ENCODE assay signal across 13 mouse cellular contexts in the genomic region with DNA sequence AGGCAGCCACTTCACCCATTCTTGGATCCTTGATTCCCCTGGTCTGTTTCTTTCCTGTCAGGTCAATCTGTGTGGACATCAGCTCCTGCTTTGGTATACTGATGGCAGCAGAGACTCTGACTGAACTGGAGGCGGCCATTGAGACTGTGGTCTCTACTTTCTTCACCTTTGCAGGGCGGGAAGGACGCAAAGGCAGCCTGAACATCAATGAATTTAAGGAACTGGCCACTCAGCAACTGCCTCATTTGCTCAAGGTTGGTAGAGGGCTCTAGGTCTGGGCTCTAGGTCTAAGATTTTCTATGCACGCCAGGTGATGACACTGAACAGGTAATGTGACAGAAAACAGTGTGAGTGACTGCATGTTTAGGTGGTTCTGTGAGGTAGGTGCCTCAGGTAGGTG. TPM values are rescaled to one million over a fixed set of nuclear protein-coding genes. Genes with fewer than 3 reads are reported as not detected.
DNase-seq lines count a peak whose midpoint lies in the region; ATAC-seq and TF ChIP-seq lines count a peak whose summit lies in the region.
"Had no signal": no experiment of that assay in that cellular context is flagged by ENCODE, and none has a peak within 500 bp of the region (broad histone marks: within the 10 kb centered on the region; RNA-seq: fewer than 3 reads in every experiment).

No protein-coding gene starts in this region.

- H3K79me2 ChIP-seq in heart, adult 2 months (replicated peaks; ENCODE audit: control insufficient read depth, insufficient read depth, low read length), result no peaks in the 10 kb centered on the region; the same call in 1 of the 2 replicates
- no peaks in the 10 kb centered on the region for H3K79me2 ChIP-seq in CH12.LX (replicated peaks; ENCODE audit: control insufficient read depth, extremely low read depth, insufficient read depth, poor library complexity, severe bottlenecking)

- peak overlapping the region; percentile 84; the same call in 1 of the 2 replicates for H3K4me2 ChIP-seq in kidney, postnatal 0 days (ENCODE audit: low read length)
- H3K4me2 ChIP-seq in CH12.LX (ENCODE audit: insufficient read depth, low read depth, poor library complexity, severe bottlenecking), result peak overlapping the region; percentile 82
- peak overlapping the region; percentile 92 for H3K4me2 ChIP-seq in liver, embryonic 13.5 days
- H3K4me2 ChIP-seq in forebrain, embryonic 12.5 days, result no peak overlapping the region

- intact Hi-C loops in heart, adult 2 months (cut with DNase I), result no loop called here

- peak overlapping the region; percentile 33; the same call in 1 of the 2 replicates for H3K9ac ChIP-seq in heart, adult 2 months (ENCODE audit: low read depth, low read length)
- H3K9ac ChIP-seq in kidney, postnatal 0 days (ENCODE audit: low read depth, low read length), result no peak overlapping the region
- peak overlapping the region; percentile 78; the same call in 1 of the 2 replicates for H3K9ac ChIP-seq in CH12.LX (ENCODE audit: insufficient read depth, low read depth)
- no peak overlapping the region for H3K9ac ChIP-seq in liver, embryonic 13.5 days
- no peak overlapping the region for H3K9ac ChIP-seq in forebrain, embryonic 12.5 days

- dilution Hi-C loops in CH12.LX (cut with MboI; ENCODE audit: extremely low pct_ligation_motif_present, extremely low pct_unique_long_range_greater_than_20kb, low sequenced_read_pairs), result no loop called here

- H3K9me3 ChIP-seq in kidney, postnatal 0 days (replicated peaks; ENCODE audit: low read length), result no peaks in the 10 kb centered on the region
- H3K9me3 ChIP-seq in CH12.LX (replicated peaks; ENCODE audit: low read length), result no peaks in the 10 kb centered on the region
- H3K9me3 ChIP-seq in liver, embryonic 13.5 days (replicated peaks), result no peaks in the 10 kb centered on the region
- no peaks in the 10 kb centered on the region for H3K9me3 ChIP-seq in forebrain, embryonic 12.5 days
- H3K9me3 ChIP-seq: G1E had no signal

- peak overlapping the region; percentile 70 for H3K4me3 ChIP-seq in heart, adult 2 months
- H3K4me3 ChIP-seq in kidney, postnatal 0 days (replicated peaks; ENCODE audit: low read depth, low read length), result no peak overlapping the region
- H3K4me3 ChIP-seq in CH12.LX (replicated peaks in 1 of 3; ENCODE audit: low read depth in 2 of 3, low read length in 2 of 3, poor library complexity in 1 of 3), result no peak overlapping the region
- no peak overlapping the region for H3K4me3 ChIP-seq in liver, embryonic 13.5 days (replicated peaks)
- H3K4me3 ChIP-seq in forebrain, embryonic 12.5 days (replicated peaks), result no peak overlapping the region

- no peak for TF ChIP-seq EP300 in heart, adult 2 months (IDR thresholded peaks at IDR 0.05; ENCODE audit: insufficient read depth, low read depth, low read length)
- TF ChIP-seq EP300 in CH12.LX (IDR thresholded peaks at IDR 0.05; ENCODE audit: low read length), result no peak

- in situ Hi-C loops in CH12.LX (cut with MboI; ENCODE audit: low pct_ligation_motif_present, low pct_unique_long_range_greater_than_20kb, low sequenced_read_pairs), result no loop called here

- TF ChIP-seq RAD21 in CH12.LX (IDR thresholded peaks at IDR 0.05; ENCODE audit: low read depth, low read length), result no peak

- 94% methylated on average over 4 of the region's 4 CpGs for WGBS in heart, adult 2 months
- WGBS in kidney, postnatal 0 days, result 94% methylated on average over 4 of the region's 4 CpGs
- 75% methylated on average over 4 of the region's 4 CpGs for WGBS in liver, embryonic 13.5 days (ENCODE audit: insufficient replicate concordance)
- WGBS in forebrain, embryonic 12.5 days, result 86% methylated on average over 4 of the region's 4 CpGs

- no peak for TF ChIP-seq POLR2A in heart, adult 2 months (IDR thresholded peaks at IDR 0.05; ENCODE audit: insufficient read depth, low read depth, low read length)
- no peak for TF ChIP-seq POLR2A in CH12.LX (IDR thresholded peaks at IDR 0.05; ENCODE audit: low read depth, low read length)

- H3K36me3 ChIP-seq in heart, adult 2 months (ENCODE audit: control insufficient read depth, insufficient read depth, low read length), result peaks cover 12% of the 10 kb centered on the region
- H3K36me3 ChIP-seq in kidney, postnatal 0 days (ENCODE audit: insufficient read depth, low read length), result no peaks in the 10 kb centered on the region
- H3K36me3 ChIP-seq in CH12.LX (replicated peaks in 1 of 2; ENCODE audit: control insufficient read depth in 1 of 2, insufficient read depth in 1 of 2, low read length in 1 of 2), result peaks cover 2 to 26% of the 10 kb centered on the region in 2 experiments
- H3K36me3 ChIP-seq in liver, embryonic 13.5 days, result no peaks in the 10 kb centered on the region
- no peaks in the 10 kb centered on the region for H3K36me3 ChIP-seq in forebrain, embryonic 12.5 days (replicated peaks)

- ATAC-seq in kidney, postnatal 0 days (replicated peaks; ENCODE audit: low FRiP score, low read depth), result no peak
- ATAC-seq in liver, embryonic 13.5 days (ENCODE audit: low read depth), result no peak
- no peak for ATAC-seq in activated CD4-positive, CD25-positive, alpha-beta regulatory T cell, adult 4 months
- ATAC-seq in forebrain, embryonic 12.5 days (ENCODE audit: low FRiP score), result no peak

- H3K27ac ChIP-seq in heart, adult 2 months, result peak overlapping the region; percentile 95
- no peak overlapping the region for H3K27ac ChIP-seq in kidney, postnatal 0 days
- no peak overlapping the region for H3K27ac ChIP-seq in CH12.LX (ENCODE audit: insufficient read depth, low read depth)
- no peak overlapping the region for H3K27ac ChIP-seq in liver, embryonic 13.5 days
- H3K27ac ChIP-seq in forebrain, embryonic 12.5 days, result no peak overlapping the region

- no peak for DNase-seq in heart, adult 2 months
- no peak for DNase-seq in heart, adult 8-10 months (ENCODE audit: low spot score)
- no peak for DNase-seq in kidney, postnatal 0 days (ENCODE audit: low spot score)
- DNase-seq in kidney, adult 8-10 months, result no peak
- no peak for DNase-seq in CH12.LX (ENCODE audit: extremely low read depth)
- DNase-seq in liver, embryonic 13.5 days, result no peak
- DNase-seq: right cerebral cortex, postnatal 25 days; thymus, postnatal 4 days had no signal

- TF ChIP-seq CTCF in heart, adult 2 months (IDR thresholded peaks at IDR 0.05), result no peak
- TF ChIP-seq CTCF in kidney, postnatal 0 days (IDR thresholded peaks at IDR 0.05; ENCODE audit: low read depth), result no peak
- no peak for TF ChIP-seq CTCF in CH12.LX (conservative IDR thresholded peaks at IDR 0.05 in 1 of 2, IDR thresholded peaks at IDR 0.05 in 1 of 2; ENCODE audit: low read depth in 2 of 2, low read length in 2 of 2)

- no peaks in the 10 kb centered on the region for H3K27me3 ChIP-seq in heart, adult 2 months (ENCODE audit: control insufficient read depth, insufficient read depth, low read length)
- H3K27me3 ChIP-seq in kidney, postnatal 0 days (ENCODE audit: insufficient read depth, low read length), result no peaks in the 10 kb centered on the region
- H3K27me3 ChIP-seq in CH12.LX (replicated peaks), result no peaks in the 10 kb centered on the region
- peaks cover 8% of the 10 kb centered on the region; the same call in 1 of the 2 replicates for H3K27me3 ChIP-seq in liver, embryonic 13.5 days
- H3K27me3 ChIP-seq in forebrain, embryonic 12.5 days, result peaks cover 49% of the 10 kb centered on the region

- peaks cover 14% of the 10 kb centered on the region for H3K4me1 ChIP-seq in heart, adult 2 months (ENCODE audit: control insufficient read depth, insufficient read depth, low read length)
- peaks cover 16% of the 10 kb centered on the region for H3K4me1 ChIP-seq in kidney, postnatal 0 days (replicated peaks; ENCODE audit: insufficient read depth, low read length)
- peaks cover 9 to 18% of the 10 kb centered on the region in 2 experiments; a peak in 2 of 4 replicates for H3K4me1 ChIP-seq in CH12.LX (ENCODE audit: control insufficient read depth in 1 of 2, insufficient read depth in 2 of 2)
- peaks cover 29% of the 10 kb centered on the region for H3K4me1 ChIP-seq in liver, embryonic 13.5 days (replicated peaks)
- peaks cover 16% of the 10 kb centered on the region for H3K4me1 ChIP-seq in forebrain, embryonic 12.5 days

RNA-seq across cellular contexts. Expression of a gene that starts 1.6 kb away (rescaled TPM):
- 10 to 100 TPM; 28.3 to 29.6 TPM for total RNA-seq in heart, adult 2 months (2021)
- 56.7 and 78.0 TPM in 2 replicates for polyA plus RNA-seq in heart, adult 2 months (2012; rRNA removed)
- total RNA-seq in heart, adult 8-10 months (2022), result 10 to 100 TPM; 25.0 to 34.8 (median 27.8) TPM
- polyA plus RNA-seq in kidney, postnatal 0 days (2015; fragmentation: Nextera tagmentation; extraction: Ambion mirVana), result 72.2 and 78.5 TPM in 2 replicates
- 35.5 and 37.1 TPM in 2 replicates for total RNA-seq in CH12.LX (2012; rRNA removed)
- 37.1 and 41.6 TPM in 2 replicates for total RNA-seq in CH12.LX (2014; rRNA removed)
- 19.3 and 22.1 TPM in 2 replicates for polyA plus RNA-seq in CH12.LX (2012; ENCODE audit: insufficient read length, low read depth)
- 19.8 and 20.6 TPM in 2 replicates for polyA plus RNA-seq in liver, embryonic 13.5 days (2015; fragmentation: Nextera tagmentation; extraction: Ambion mirVana)
- polyA plus RNA-seq in activated CD4-positive, CD25-positive, alpha-beta regulatory T cell, adult 4 months (2017; shearing (Covaris generic)), result 100 to 1,000 TPM; 235 to 298 TPM
- 8.1 and 8.6 TPM in 2 replicates for polyA plus RNA-seq in forebrain, embryonic 12.5 days (2016; fragmentation: Nextera tagmentation; extraction: Ambion mirVana)

RNA-seq across cellular contexts. Expression of a gene that starts 1.6 kb away (rescaled TPM):
- total RNA-seq in heart, adult 2 months (2021), result 1,000 to 10,000 TPM in 1 of 2 experiments, 100 to 1,000 TPM in 1; 871 to 1,070 TPM
- 1,425 and 1,426 TPM in 2 replicates for polyA plus RNA-seq in heart, adult 2 months (2012; rRNA removed)
- total RNA-seq in heart, adult 8-10 months (2022), result 1,000 to 10,000 TPM; 1,071 to 1,219 (median 1,134) TPM
- polyA plus RNA-seq in kidney, postnatal 0 days (2015; fragmentation: Nextera tagmentation; extraction: Ambion mirVana), result 336 and 353 TPM in 2 replicates
- total RNA-seq in CH12.LX (2012; rRNA removed) (8.9 and 13.2 TPM in 2 replicates), CH12.LX (2014; rRNA removed) (2.6 and 3.8 TPM in 2 replicates)
- polyA plus RNA-seq in CH12.LX (2012; ENCODE audit: insufficient read length, low read depth), result 2.7 and 5.0 TPM in 2 replicates
- polyA plus RNA-seq in liver, embryonic 13.5 days (2015; fragmentation: Nextera tagmentation; extraction: Ambion mirVana), result 14.7 and 16.0 TPM in 2 replicates
- polyA plus RNA-seq in activated CD4-positive, CD25-positive, alpha-beta regulatory T cell, adult 4 months (2017; shearing (Covaris generic)), result 1 to 10 TPM; 5.6 to 6.6 TPM
- polyA plus RNA-seq in forebrain, embryonic 12.5 days (2016; fragmentation: Nextera tagmentation; extraction: Ambion mirVana), result 5.1 and 7.0 TPM in 2 replicates

RNA-seq across cellular contexts. Expression of a gene that starts 6.5 kb away (rescaled TPM):
- 10 to 100 TPM; 90.0 to 93.0 TPM for total RNA-seq in heart, adult 2 months (2021)
- polyA plus RNA-seq in heart, adult 2 months (2012; rRNA removed), result 30.4 and 51.4 TPM in 2 replicates
- 100 to 1,000 TPM in 1 of 4 experiments, 10 to 100 TPM in 3; 93.2 to 105 (median 94.2) TPM for total RNA-seq in heart, adult 8-10 months (2022)
- polyA plus RNA-seq in kidney, postnatal 0 days (2015; fragmentation: Nextera tagmentation; extraction: Ambion mirVana), result 122 and 126 TPM in 2 replicates
- total RNA-seq in CH12.LX (2012; rRNA removed) (88.5 and 106 TPM in 2 replicates), CH12.LX (2014; rRNA removed) (130 and 134 TPM in 2 replicates)
- polyA plus RNA-seq in CH12.LX (2012; ENCODE audit: insufficient read length, low read depth), result 126 and 137 TPM in 2 replicates
- polyA plus RNA-seq in liver, embryonic 13.5 days (2015; fragmentation: Nextera tagmentation; extraction: Ambion mirVana), result 65.8 and 72.5 TPM in 2 replicates
- 10 to 100 TPM; 43.5 to 67.8 TPM for polyA plus RNA-seq in activated CD4-positive, CD25-positive, alpha-beta regulatory T cell, adult 4 months (2017; shearing (Covaris generic))
- 228 and 238 TPM in 2 replicates for polyA plus RNA-seq in forebrain, embryonic 12.5 days (2016; fragmentation: Nextera tagmentation; extraction: Ambion mirVana)

RNA-seq across cellular contexts. Expression of a gene that starts 10.9 kb away (rescaled TPM):
- total RNA-seq in heart, adult 2 months (2021), result under 1 TPM; 0.23 to 0.50 TPM
- polyA plus RNA-seq in heart, adult 2 months (2012; rRNA removed), result 0.57 TPM in 1 of 2 replicates, not detected in the other
- under 1 TPM in 3 of 4 experiments, not detected in 1; 0.35 to 0.55 (median 0.37) TPM for total RNA-seq in heart, adult 8-10 months (2022)
- 10.2 and 12.5 TPM in 2 replicates for polyA plus RNA-seq in kidney, postnatal 0 days (2015; fragmentation: Nextera tagmentation; extraction: Ambion mirVana)
- total RNA-seq in CH12.LX (2012; rRNA removed) (not detected in 2 replicates), CH12.LX (2014; rRNA removed) (not detected in 2 replicates)
- not detected in 2 replicates for polyA plus RNA-seq in CH12.LX (2012; ENCODE audit: insufficient read length, low read depth)
- polyA plus RNA-seq in liver, embryonic 13.5 days (2015; fragmentation: Nextera tagmentation; extraction: Ambion mirVana), result not detected in 2 replicates
- polyA plus RNA-seq in activated CD4-positive, CD25-positive, alpha-beta regulatory T cell, adult 4 months (2017; shearing (Covaris generic)), result under 1 TPM in 1 of 2 experiments, not detected in 1; 0.47 TPM
- polyA plus RNA-seq in forebrain, embryonic 12.5 days (2016; fragmentation: Nextera tagmentation; extraction: Ambion mirVana), result 0.19 and 0.24 TPM in 2 replicates
- total RNA-seq: G1E had no signal
- polyA plus RNA-seq: cerebellum, adult 2 months; erythroblast, embryonic 14.5 days; G1E had no signal

RNA-seq across cellular contexts. Expression of a gene that starts 21.3 kb away (rescaled TPM):
- total RNA-seq in heart, adult 2 months (2021), result 10 to 100 TPM; 65.5 to 69.6 TPM
- polyA plus RNA-seq in heart, adult 2 months (2012; rRNA removed), result 75.2 and 98.3 TPM in 2 replicates
- total RNA-seq in heart, adult 8-10 months (2022), result 10 to 100 TPM; 59.8 to 77.4 (median 72.4) TPM
- polyA plus RNA-seq in kidney, postnatal 0 days (2015; fragmentation: Nextera tagmentation; extraction: Ambion mirVana), result 242 and 252 TPM in 2 replicates
- not detected in 2 replicates for total RNA-seq in CH12.LX (2012; rRNA removed)
- total RNA-seq in CH12.LX (2014; rRNA removed), result not detected in 2 replicates
- polyA plus RNA-seq in CH12.LX (2012; ENCODE audit: insufficient read length, low read depth), result not detected in 2 replicates
- 26.4 and 27.4 TPM in 2 replicates for polyA plus RNA-seq in liver, embryonic 13.5 days (2015; fragmentation: Nextera tagmentation; extraction: Ambion mirVana)
- polyA plus RNA-seq in activated CD4-positive, CD25-positive, alpha-beta regulatory T cell, adult 4 months (2017; shearing (Covaris generic)), result not detected
- 26.8 and 27.3 TPM in 2 replicates for polyA plus RNA-seq in forebrain, embryonic 12.5 days (2016; fragmentation: Nextera tagmentation; extraction: Ambion mirVana)
- total RNA-seq: G1E had no signal
- polyA plus RNA-seq: G1E had no signal

Comparison
In these comparisons a context has a peak if more than half of its experiments do, and no peak if none do; other contexts are left out.
1. H3K9ac ChIP-seq: peak in heart, adult 2 months (single experiment) and CH12.LX (single experiment); none in kidney, postnatal 0 days (single experiment), liver, embryonic 13.5 days (single experiment) and forebrain, embryonic 12.5 days (single experiment).
2. RNA of a gene that starts 1.6 kb away (polyA plus RNA-seq): 1,425 to 1,426 TPM in heart, adult 2 months and 336 to 353 TPM in kidney, postnatal 0 days; 14.7 to 16.0 TPM in liver, embryonic 13.5 days, 5.6 to 6.6 TPM in activated CD4-positive, CD25-positive, alpha-beta regulatory T cell, adult 4 months, 5.1 to 7.0 TPM in forebrain, embryonic 12.5 days and 2.7 to 5.0 TPM in CH12.LX; every median in the first group is over 10 times any median in the second.